Mouse (Mus musculus): ENCODE results near the gene Amh.

GRCm38 (mm10) chr10:80829359-80830278 is 24.6 kb downstream of the Amh start:
- TF ChIP-seq POLR2A (IDR thresholded peaks at IDR 0.05; ENCODE audit: borderline replicate concordance, extremely low read depth, low read depth, low read length) = no peak
- TF ChIP-seq CTCF (IDR thresholded peaks at IDR 0.05; ENCODE audit: insufficient read depth, low read length) = no peak
